Comparison of ENCODE assay signal across 25 mouse cellular contexts in the genomic region with DNA sequence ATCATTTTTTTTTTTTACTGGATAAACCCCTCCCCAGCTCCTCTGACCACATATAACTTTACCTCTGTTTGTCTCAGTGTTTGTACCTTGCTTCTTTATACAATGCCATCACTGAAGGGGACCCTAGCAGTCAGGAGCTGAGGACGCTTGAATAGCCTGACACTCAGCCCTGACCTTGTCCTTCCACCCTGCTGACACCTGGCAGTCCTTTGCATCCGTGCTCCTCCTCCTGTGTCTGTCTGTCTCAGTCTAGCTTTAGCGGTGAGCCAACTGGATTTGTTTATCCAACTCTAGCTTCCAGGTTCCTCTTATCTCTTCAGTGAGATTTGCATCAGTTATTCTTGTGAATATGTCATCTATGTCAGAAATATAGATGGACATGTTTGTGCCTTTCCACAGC.
"Had no signal": no experiment of that assay in that cellular context is flagged by ENCODE, and none has a peak within 500 bp of the region (broad histone marks: within the 10 kb centered on the region; RNA-seq: fewer than 3 reads in every experiment).

No protein-coding gene starts in this region.

- H3K4me2 ChIP-seq: heart, embryonic 12.5 days; hindbrain, embryonic 12.5 days; hindbrain, embryonic 14.5 days; intestine, embryonic 15.5 days; limb, embryonic 12.5 days; liver, embryonic 13.5 days; liver, embryonic 15.5 days had no signal

- H3K4me1 ChIP-seq: hindbrain, embryonic 12.5 days; intestine, embryonic 15.5 days; limb, embryonic 10.5 days; liver, embryonic 13.5 days; liver, embryonic 15.5 days had no signal

- H3K36me3 ChIP-seq: heart, embryonic 12.5 days; hindbrain, embryonic 10.5 days; hindbrain, embryonic 12.5 days; intestine, embryonic 15.5 days; limb, embryonic 10.5 days; limb, embryonic 12.5 days; liver, embryonic 13.5 days; liver, embryonic 15.5 days had no signal

- H3K9ac ChIP-seq: heart, embryonic 12.5 days; hindbrain, embryonic 12.5 days; hindbrain, embryonic 14.5 days; intestine, embryonic 15.5 days; limb, embryonic 12.5 days; liver, embryonic 13.5 days; liver, embryonic 15.5 days had no signal

- H3K4me3 ChIP-seq: gastrocnemius, adult 2 months; heart, adult 2 months; heart, embryonic 12.5 days; hindbrain, embryonic 10.5 days; hindbrain, embryonic 12.5 days; intestine, embryonic 15.5 days; layer of hippocampus, adult 2 months; left cerebral cortex, adult 2 months; limb, embryonic 10.5 days; limb, embryonic 12.5 days; liver, embryonic 13.5 days; liver, embryonic 15.5 days had no signal

- ATAC-seq: hindbrain, embryonic 16.5 days; inflammation-experienced regulatory T-cells, adult 6 months; intestine, embryonic 15.5 days; intestine, postnatal 0 days had no signal

- DNase-seq: gastrocnemius, adult 2 months; gastrocnemius, postnatal 10 days; gastrocnemius, postnatal 25 days; heart, postnatal 4 days; kidney, adult 18-20 months; kidney, adult 8-10 months; kidney, postnatal 10 days; kidney, postnatal 25 days; kidney, postnatal 4 days; liver; liver, embryonic 13.5 days had no signal

- H3K27ac ChIP-seq: gastrocnemius, adult 2 months; heart, adult 2 months; hindbrain, embryonic 10.5 days; hindbrain, embryonic 12.5 days; hindbrain, embryonic 14.5 days; intestine, embryonic 15.5 days; layer of hippocampus, adult 2 months; left cerebral cortex, adult 2 months; limb, embryonic 10.5 days; limb, embryonic 12.5 days; liver, embryonic 13.5 days; liver, embryonic 15.5 days had no signal

- H3K27me3 ChIP-seq: heart, embryonic 12.5 days; hindbrain, embryonic 12.5 days; intestine, embryonic 15.5 days; limb, embryonic 12.5 days; liver, embryonic 13.5 days; liver, embryonic 15.5 days had no signal

- H3K9me3 ChIP-seq: heart, embryonic 12.5 days; hindbrain, embryonic 10.5 days; hindbrain, embryonic 12.5 days; intestine, embryonic 15.5 days; limb, embryonic 10.5 days; limb, embryonic 12.5 days; liver, embryonic 13.5 days; liver, embryonic 15.5 days had no signal
